Mouse (Mus musculus) liver, embryonic 11.5 days (tissue): ENCODE data around the gene Skint8. TPM values are rescaled to one million over a fixed set of nuclear protein-coding genes. Genes with fewer than 3 reads are reported as not detected.
"Not testable (repeated sequence)": the region's sequence is repeated elsewhere in the genome, so short reads cannot be mapped to it uniquely, and the experiment has no call there.

Source experiments
- ATAC-seq: fragments of 200-750 bp; cut with Nextera tagmentation; replicated peaks from 2 replicates; pipeline ENCODE4 v1.8.0; 2017; ENCODE audit warnings: moderate number of reproducible peaks, mild to moderate bottlenecking, moderate TSS enrichment, moderate library complexity; ENCODE audit not compliant: low FRiP score
- DNase-seq: peaks from one replicate; pipeline ENCODE4 v3.0.0-alpha.2; 2017; ENCODE audit warnings: low spot score
- H3K27ac ChIP-seq: fragments of 300-500 bp; sonication (generic); 2 replicates; pipeline ENCODE4 v1.5.1; 2014; ENCODE audit warnings: mild to moderate bottlenecking, low read depth, low read length, control low read depth
- H3K27me3 ChIP-seq: fragments of 300-500 bp; sonication (generic); replicated peaks from 2 replicates; pipeline ENCODE4 v1.6.1; 2014; ENCODE audit warnings: low read length, mixed read lengths; ENCODE audit not compliant: control insufficient read depth, insufficient read depth
- H3K36me3 ChIP-seq: fragments of 300-500 bp; sonication (generic); 2 replicates; pipeline ENCODE4 v1.6.1; 2014; ENCODE audit warnings: mild to moderate bottlenecking, low read length, moderate library complexity, mixed read lengths; ENCODE audit not compliant: control insufficient read depth, insufficient read depth
- H3K4me1 ChIP-seq: fragments of 300-500 bp; sonication (generic); replicated peaks from 2 replicates; pipeline ENCODE4 v1.6.1; 2014; ENCODE audit warnings: low read length, mixed read lengths; ENCODE audit not compliant: control insufficient read depth, insufficient read depth
- H3K4me2 ChIP-seq: fragments of 300-500 bp; sonication (generic); 2 replicates; pipeline ENCODE4 v1.6.1; 2014; ENCODE audit warnings: mild to moderate bottlenecking, control low read depth, moderate library complexity
- H3K4me3 ChIP-seq: fragments of 300-500 bp; sonication (generic); 2 replicates; pipeline ENCODE4 v1.5.1; 2014; ENCODE audit warnings: low read depth, low read length, control low read depth
- H3K9ac ChIP-seq: fragments of 300-500 bp; sonication (generic); 2 replicates; pipeline ENCODE4 v1.6.1; 2014; ENCODE audit warnings: low read depth, low read length, control low read depth
- H3K9me3 ChIP-seq: fragments of 300-500 bp; sonication (generic); 2 replicates; pipeline ENCODE4 v1.6.1; 2016; ENCODE audit warnings: low read length, inconsistent platforms, mixed read lengths; ENCODE audit not compliant: control insufficient read depth
- WGBS: fragments of 180-500 bp; shearing (Covaris S2); extraction: QIAGEN DNeasy Blood & Tissue Kit; methylation state at CpG from one replicate; pipeline ENCODE4 v1.1.7; 2014; 5-methylcytosine and 5-hydroxymethylcytosine counted together
- polyA plus RNA-seq: library from polyadenylated mRNA; unstranded; fragments of >200 nt; fragmentation: Nextera tagmentation; extraction: Ambion mirVana; gene quantifications from 2 replicates; pipeline ENCODE4 v1.2.1, GENCODE M21; 2014

Skint8 gene
- polyA plus RNA-seq, result not detected in 2 replicates

DNA sequence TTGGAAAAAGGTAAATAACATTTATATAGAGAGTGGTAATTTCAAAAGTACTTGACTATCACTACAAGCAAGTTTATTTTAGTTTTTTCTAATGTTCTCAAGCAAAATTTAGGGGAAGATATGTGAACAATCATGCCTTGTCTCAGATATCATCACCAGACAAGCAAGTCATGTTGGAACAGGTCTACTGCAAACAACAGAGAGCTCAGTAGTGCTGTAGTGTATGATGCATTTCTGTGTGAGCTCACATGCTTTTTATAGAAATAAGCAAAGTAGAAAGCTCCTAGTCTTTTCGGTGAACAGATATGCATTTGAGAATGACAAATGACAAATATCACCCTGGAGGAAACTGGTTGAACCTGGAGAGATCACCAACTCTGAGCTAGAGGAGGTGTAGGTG lies at the start of gene Skint8:
Gene Skint8, plus strand, starts transcription at position 301 of the 400 bp plus-strand sequence.
- Histone ChIP-seq H3K27me3 (no peaks in the 10 kb centered on the region), H3K36me3 (no peaks in the 10 kb centered on the region), H3K4me2 (no peak within 1 kb of the TSS), H3K9ac (no peak within 1 kb of the TSS), H3K4me1 (no peaks in the 10 kb centered on the region), H3K9me3 (no peaks in the 10 kb centered on the region), H3K4me3 (no peak within 1 kb of the TSS), H3K27ac (no peak within 1 kb of the TSS)
- DNase-seq (no peak), ATAC-seq (no peak)
- WGBS, result 54% methylated on average over 1 of the region's 1 CpGs

GRCm38 (mm10) chr4:111880112-111880875 lies 38.9 kb upstream of the Skint8 start:
- Histone ChIP-seq H3K27me3 (no peaks in the 10 kb centered on the region), H3K9me3 (no peaks in the 10 kb centered on the region), H3K4me1 (no peaks in the 10 kb centered on the region), H3K4me2 (no peak overlapping the region), H3K4me3 (no peak overlapping the region), H3K9ac (no peak overlapping the region), H3K36me3 (no peaks in the 10 kb centered on the region), H3K27ac (no peak overlapping the region)
- no peak for ATAC-seq
- no peak for DNase-seq
- 44% methylated on average over 4 of the region's 4 CpGs for WGBS

GRCm38 (mm10) chr4:111883543-111883942 lies 35.6 kb upstream of the Skint8 start:
- 76% methylated on average over 12 of the region's 12 CpGs for WGBS
- no peaks in the 10 kb centered on the region for H3K36me3 ChIP-seq
- H3K4me3 ChIP-seq, result no peak overlapping the region
- no peak overlapping the region for H3K4me2 ChIP-seq
- no peak overlapping the region for H3K9ac ChIP-seq
- H3K9me3 ChIP-seq, result no peaks in the 10 kb centered on the region
- no peaks in the 10 kb centered on the region for H3K27me3 ChIP-seq
- no peak overlapping the region for H3K27ac ChIP-seq
- ATAC-seq, result no peak
- no peaks in the 10 kb centered on the region for H3K4me1 ChIP-seq
- DNase-seq, result no peak

DNA sequence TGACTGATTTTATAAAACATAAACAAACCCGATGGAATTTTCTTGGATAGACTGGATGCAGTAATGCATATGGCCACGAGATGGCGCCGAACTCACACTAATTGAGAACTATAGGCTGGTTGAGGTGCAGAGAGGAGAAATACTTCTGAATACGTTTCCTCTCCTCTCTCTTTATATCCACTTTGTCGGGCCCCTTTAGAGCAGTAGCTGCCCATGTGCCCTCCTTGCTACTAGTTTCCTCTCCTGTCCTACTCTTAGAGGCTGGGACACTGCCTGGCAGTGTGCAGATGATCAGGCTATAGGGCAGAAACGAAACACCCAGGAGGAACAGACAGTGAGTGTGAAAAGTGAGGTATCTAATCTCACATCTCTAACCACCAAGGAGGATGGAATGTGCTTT lies 33.2 kb upstream of the Skint8 start:
- Histone ChIP-seq H3K4me3 (no peak overlapping the region), H3K27ac (no peak overlapping the region), H3K4me2 (peak overlapping the region; percentile 41; the same call in 1 of the 2 replicates), H3K4me1 (no peaks in the 10 kb centered on the region), H3K36me3 (no peaks in the 10 kb centered on the region), H3K27me3 (no peaks in the 10 kb centered on the region), H3K9me3 (no peaks in the 10 kb centered on the region), H3K9ac (no peak overlapping the region)
- ATAC-seq (peak; percentile 55; the same call in 1 of the 2 replicates), DNase-seq (peak; percentile 53)
- 8% methylated on average over 7 of the region's 7 CpGs for WGBS

GRCm38 (mm10) chr4:111886607-111887006 lies 32.6 kb upstream of the Skint8 start:
- DNase-seq, result peak; percentile 34
- peak; percentile 61; the same call in 1 of the 2 replicates for ATAC-seq
- WGBS, result 22% methylated on average over 4 of the region's 4 CpGs
- Histone ChIP-seq H3K4me2 (no peak overlapping the region), H3K36me3 (no peaks in the 10 kb centered on the region), H3K9ac (no peak overlapping the region), H3K9me3 (no peaks in the 10 kb centered on the region), H3K27me3 (no peaks in the 10 kb centered on the region), H3K4me1 (no peaks in the 10 kb centered on the region), H3K4me3 (no peak overlapping the region), H3K27ac (no peak overlapping the region)

DNA sequence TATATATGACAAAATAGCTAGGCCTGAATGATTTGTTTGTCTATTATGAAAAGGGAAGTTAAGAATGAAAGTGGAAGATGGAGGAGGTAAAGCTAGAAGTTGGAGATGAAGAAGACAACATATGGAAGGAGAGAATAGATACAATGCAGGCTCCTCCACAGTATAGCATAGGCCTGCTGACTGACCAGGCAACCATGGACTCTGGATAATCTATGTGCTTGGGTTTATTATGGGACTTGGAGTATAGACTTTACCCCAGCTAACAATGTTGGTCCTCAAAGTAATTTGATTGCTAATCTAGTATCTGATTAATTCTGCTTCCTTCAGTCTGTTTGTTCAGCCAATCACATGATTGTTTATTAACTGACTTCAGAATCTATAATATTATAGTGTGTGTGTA lies 27.1 kb upstream of the Skint8 start:
- H3K4me2 ChIP-seq, result no peak overlapping the region
- ATAC-seq (no peak), DNase-seq (no peak)
- H3K36me3 ChIP-seq, result no peaks in the 10 kb centered on the region
- H3K27me3 ChIP-seq, result no peaks in the 10 kb centered on the region
- no peaks in the 10 kb centered on the region for H3K4me1 ChIP-seq
- no peak overlapping the region for H3K27ac ChIP-seq
- H3K9ac ChIP-seq, result no peak overlapping the region
- H3K9me3 ChIP-seq, result no peaks in the 10 kb centered on the region
- H3K4me3 ChIP-seq, result no peak overlapping the region

GRCm38 (mm10) chr4:111897755-111898154 lies 21.4 kb upstream of the Skint8 start:
- H3K27ac ChIP-seq, result no peak overlapping the region
- WGBS, result 20% methylated on average over 1 of the region's 1 CpGs
- DNase-seq, result no peak
- H3K27me3 ChIP-seq, result no peaks in the 10 kb centered on the region
- no peak for ATAC-seq
- no peak overlapping the region for H3K4me3 ChIP-seq
- H3K36me3 ChIP-seq, result no peaks in the 10 kb centered on the region
- H3K4me1 ChIP-seq, result no peaks in the 10 kb centered on the region
- H3K4me2 ChIP-seq, result no peak overlapping the region
- H3K9me3 ChIP-seq, result no peaks in the 10 kb centered on the region
- no peak overlapping the region for H3K9ac ChIP-seq

GRCm38 (mm10) chr4:111898566-111898965 lies 20.6 kb upstream of the Skint8 start:
- Histone ChIP-seq H3K9ac (no peak overlapping the region), H3K36me3 (no peaks in the 10 kb centered on the region), H3K27me3 (no peaks in the 10 kb centered on the region), H3K9me3 (no peaks in the 10 kb centered on the region), H3K4me3 (no peak overlapping the region), H3K4me2 (no peak overlapping the region), H3K4me1 (no peaks in the 10 kb centered on the region), H3K27ac (no peak overlapping the region)
- WGBS, result 70% methylated on average over 4 of the region's 4 CpGs
- DNase-seq (no peak), ATAC-seq (no peak)

GRCm38 (mm10) chr4:111900491-111900890 lies 18.7 kb upstream of the Skint8 start:
- WGBS, result 63% methylated on average over 1 of the region's 1 CpGs

More at GRCm38 (mm10) chr4:111900491-111900890, 18.7 kb upstream of the Skint8 start:
- not testable (repeated sequence) for H3K4me2 ChIP-seq, DNase-seq, H3K9me3 ChIP-seq, H3K4me1 ChIP-seq, H3K27me3 ChIP-seq, H3K9ac ChIP-seq, H3K4me3 ChIP-seq, ATAC-seq, H3K27ac ChIP-seq, H3K36me3 ChIP-seq
